ENCODE assay signal across 16 mouse cellular contexts in genomic region chr5:99398472-99399070, GRCm38 (mm10).
DNase-seq lines count a peak whose midpoint lies in the region; ATAC-seq and TF ChIP-seq lines count a peak whose summit lies in the region.
"Had no signal": no experiment of that assay in that cellular context is flagged by ENCODE, and none has a peak within 500 bp of the region (broad histone marks: within the 10 kb centered on the region; RNA-seq: fewer than 3 reads in every experiment).

No protein-coding gene starts in this region.

- 74% methylated on average over 5 of the region's 5 CpGs for WGBS in limb, embryonic 12.5 days
- 93% methylated on average over 5 of the region's 5 CpGs for WGBS in limb, embryonic 10.5 days
- WGBS in liver, postnatal 0 days (ENCODE audit: insufficient replicate concordance): 72% methylated on average over 5 of the region's 5 CpGs

- peaks cover 53% of the 10 kb centered on the region for H3K4me1 ChIP-seq in limb, embryonic 12.5 days (replicated peaks)
- peaks cover 37% of the 10 kb centered on the region for H3K4me1 ChIP-seq in limb, embryonic 10.5 days
- peaks cover 17% of the 10 kb centered on the region for H3K4me1 ChIP-seq in liver, postnatal 0 days (ENCODE audit: insufficient read depth)

- no peak overlapping the region for H3K4me3 ChIP-seq in limb, embryonic 12.5 days (replicated peaks)
- no peak overlapping the region for H3K4me3 ChIP-seq in limb, embryonic 10.5 days
- H3K4me3 ChIP-seq in liver, postnatal 0 days (ENCODE audit: low read depth, low read length): no peak overlapping the region
- H3K4me3 ChIP-seq: embryonic facial prominence, embryonic 10.5 days; erythroblast, embryonic 14.5 days; hindbrain, embryonic 15.5 days; midbrain, embryonic 15.5 days had no signal

- TF ChIP-seq CTCF in liver, postnatal 0 days (IDR thresholded peaks at IDR 0.05; ENCODE audit: low read depth): no peak

- H3K36me3 ChIP-seq in limb, embryonic 12.5 days: no peaks in the 10 kb centered on the region
- no peaks in the 10 kb centered on the region for H3K36me3 ChIP-seq in limb, embryonic 10.5 days
- no peaks in the 10 kb centered on the region for H3K36me3 ChIP-seq in liver, postnatal 0 days (replicated peaks; ENCODE audit: insufficient read depth, low read length)
- H3K36me3 ChIP-seq: embryonic facial prominence, embryonic 10.5 days; hindbrain, embryonic 15.5 days; midbrain, embryonic 15.5 days had no signal

- H3K9ac ChIP-seq in limb, embryonic 12.5 days (replicated peaks): no peak overlapping the region
- no peak overlapping the region for H3K9ac ChIP-seq in liver, postnatal 0 days (replicated peaks)
- H3K9ac ChIP-seq: hindbrain, embryonic 15.5 days; midbrain, embryonic 15.5 days had no signal

- no peak overlapping the region for H3K4me2 ChIP-seq in limb, embryonic 12.5 days
- no peak overlapping the region for H3K4me2 ChIP-seq in liver, postnatal 0 days (ENCODE audit: low read depth, low read length)
- H3K4me2 ChIP-seq: hindbrain, embryonic 15.5 days; midbrain, embryonic 15.5 days had no signal

- 0 out of 2 replicates have a peak overlapping the region, but pooled peaks have one; percentile 8 for H3K27ac ChIP-seq in limb, embryonic 12.5 days
- no peak overlapping the region for H3K27ac ChIP-seq in limb, embryonic 10.5 days
- H3K27ac ChIP-seq in liver, postnatal 0 days (ENCODE audit: low read depth): 0 out of 2 replicates have a peak overlapping the region, but pooled peaks have one; percentile 9
- H3K27ac ChIP-seq: embryonic facial prominence, embryonic 10.5 days; hindbrain, embryonic 15.5 days; midbrain, embryonic 15.5 days had no signal

- no peak for TF ChIP-seq EP300 in liver, postnatal 0 days (IDR thresholded peaks at IDR 0.05; ENCODE audit: low read depth)

- no peak for ATAC-seq in limb, embryonic 12.5 days (ENCODE audit: insufficient number of reproducible peaks, insufficient read depth, low FRiP score, low TSS enrichment, low read depth)
- ATAC-seq in liver, postnatal 0 days: 0 out of 2 replicates have a peak, but pooled peaks have one; percentile 5
- ATAC-seq: forebrain, embryonic 16.5 days; midbrain, embryonic 15.5 days had no signal

- H3K27me3 ChIP-seq in limb, embryonic 12.5 days: no peaks in the 10 kb centered on the region
- no peaks in the 10 kb centered on the region for H3K27me3 ChIP-seq in limb, embryonic 10.5 days (ENCODE audit: low read depth, poor library complexity, severe bottlenecking)
- H3K27me3 ChIP-seq in liver, postnatal 0 days (ENCODE audit: insufficient read depth, low read length): no peaks in the 10 kb centered on the region

- DNase-seq in limb, embryonic 10.5 days (ENCODE audit: low spot score): no peak
- peak; percentile 19 for DNase-seq in kidney, adult 18-20 months
- peak; percentile 57 for DNase-seq in kidney, postnatal 14 days
- DNase-seq in liver, postnatal 0 days: no peak
- DNase-seq in layer of hippocampus, postnatal 14 days (ENCODE audit: low spot score in 2 of 2): no peak
- no peak for DNase-seq in layer of hippocampus, postnatal 36 days
- no peak for DNase-seq in gastrocnemius, postnatal 10 days
- DNase-seq: cerebellum, postnatal 36 days; heart, postnatal 10 days; thymus, postnatal 14 days had no signal

- no peaks in the 10 kb centered on the region for H3K9me3 ChIP-seq in limb, embryonic 12.5 days
- no peaks in the 10 kb centered on the region for H3K9me3 ChIP-seq in limb, embryonic 10.5 days (replicated peaks)
- H3K9me3 ChIP-seq in liver, postnatal 0 days (ENCODE audit: low read length): no peaks in the 10 kb centered on the region
- H3K9me3 ChIP-seq: embryonic facial prominence, embryonic 10.5 days; hindbrain, embryonic 15.5 days; midbrain, embryonic 15.5 days had no signal

Comparison
In these comparisons a context has a peak if more than half of its experiments do, and no peak if none do; other contexts are left out.
1. DNase-seq: peak in kidney, adult 18-20 months (single experiment) and kidney, postnatal 14 days (single experiment); none in limb, embryonic 10.5 days (single experiment), liver, postnatal 0 days (single experiment), layer of hippocampus, postnatal 14 days (0 of 2), layer of hippocampus, postnatal 36 days (0 of 2) and gastrocnemius, postnatal 10 days (single experiment).